Mouse (Mus musculus): ENCODE results near the gene Srgap2. TPM values are rescaled to one million over a fixed set of nuclear protein-coding genes. Genes with fewer than 3 reads are reported as not detected.

Srgap2 gene
- polyA plus RNA-seq, 1 experiment: 188 TPM

DNA sequence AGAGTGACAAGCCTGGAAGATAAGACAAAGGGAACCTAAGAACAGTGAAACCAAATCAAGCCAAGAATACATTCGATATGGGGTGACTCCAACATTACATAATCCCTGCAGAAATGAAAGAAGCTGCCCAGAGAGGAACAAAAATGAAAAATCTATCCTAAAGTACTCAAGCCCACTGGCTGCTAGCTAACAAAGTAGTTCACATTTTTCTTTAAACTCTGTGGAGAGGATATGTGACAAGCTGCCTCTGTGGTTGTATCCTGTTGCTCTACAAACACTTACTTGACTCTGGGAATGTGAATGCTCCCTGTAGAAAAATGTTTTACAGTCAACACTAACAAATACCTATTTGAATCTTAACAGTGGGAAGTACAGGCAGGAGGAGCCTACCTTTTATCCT, 25.5 kb downstream of the Srgap2 start:
- no peak for TF ChIP-seq CTCF (IDR thresholded peaks at IDR 0.05; ENCODE audit: low read depth, low read length)
- no peak for TF ChIP-seq POLR2A (IDR thresholded peaks at IDR 0.05; ENCODE audit: borderline replicate concordance, low read depth, low read length)
- Histone ChIP-seq H3K4me1 (ENCODE audit: control insufficient read depth, insufficient read depth, low read length) (peaks cover 37% of the 10 kb centered on the region), H3K4me3 (ENCODE audit: insufficient read depth, low read length) (no peak overlapping the region), H3K27ac (ENCODE audit: insufficient read depth, low read depth, low read length) (peak overlapping the region; percentile 59)

DNA sequence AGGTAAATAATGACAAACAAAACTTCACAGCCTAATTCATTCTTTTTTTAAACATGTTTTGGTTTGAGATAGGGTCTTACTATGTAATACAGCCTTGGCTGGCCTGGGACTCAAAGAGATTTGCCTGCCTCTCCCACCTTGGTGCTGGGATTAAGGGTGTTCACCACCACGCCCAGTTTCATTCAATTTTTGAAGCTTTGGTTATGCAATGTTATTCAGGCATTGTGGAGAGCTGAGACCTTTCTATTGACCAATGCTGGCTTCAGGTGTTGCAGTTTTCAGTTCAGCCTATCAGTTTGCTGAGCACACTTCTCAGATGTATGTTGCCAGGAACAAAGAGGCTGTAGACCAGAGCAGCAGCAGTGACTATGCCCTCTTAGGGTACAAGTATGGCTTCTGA, 28.9 kb downstream of the Srgap2 start:
- no peak overlapping the region for H3K27ac ChIP-seq (ENCODE audit: insufficient read depth, low read depth, low read length)
- no peak overlapping the region for H3K4me3 ChIP-seq (ENCODE audit: insufficient read depth, low read length)
- H3K4me1 ChIP-seq (ENCODE audit: control insufficient read depth, insufficient read depth, low read length): peaks cover 43% of the 10 kb centered on the region
- TF ChIP-seq CTCF (IDR thresholded peaks at IDR 0.05; ENCODE audit: low read depth, low read length) (no peak), POLR2A (IDR thresholded peaks at IDR 0.05; ENCODE audit: borderline replicate concordance, low read depth, low read length) (no peak)

DNA sequence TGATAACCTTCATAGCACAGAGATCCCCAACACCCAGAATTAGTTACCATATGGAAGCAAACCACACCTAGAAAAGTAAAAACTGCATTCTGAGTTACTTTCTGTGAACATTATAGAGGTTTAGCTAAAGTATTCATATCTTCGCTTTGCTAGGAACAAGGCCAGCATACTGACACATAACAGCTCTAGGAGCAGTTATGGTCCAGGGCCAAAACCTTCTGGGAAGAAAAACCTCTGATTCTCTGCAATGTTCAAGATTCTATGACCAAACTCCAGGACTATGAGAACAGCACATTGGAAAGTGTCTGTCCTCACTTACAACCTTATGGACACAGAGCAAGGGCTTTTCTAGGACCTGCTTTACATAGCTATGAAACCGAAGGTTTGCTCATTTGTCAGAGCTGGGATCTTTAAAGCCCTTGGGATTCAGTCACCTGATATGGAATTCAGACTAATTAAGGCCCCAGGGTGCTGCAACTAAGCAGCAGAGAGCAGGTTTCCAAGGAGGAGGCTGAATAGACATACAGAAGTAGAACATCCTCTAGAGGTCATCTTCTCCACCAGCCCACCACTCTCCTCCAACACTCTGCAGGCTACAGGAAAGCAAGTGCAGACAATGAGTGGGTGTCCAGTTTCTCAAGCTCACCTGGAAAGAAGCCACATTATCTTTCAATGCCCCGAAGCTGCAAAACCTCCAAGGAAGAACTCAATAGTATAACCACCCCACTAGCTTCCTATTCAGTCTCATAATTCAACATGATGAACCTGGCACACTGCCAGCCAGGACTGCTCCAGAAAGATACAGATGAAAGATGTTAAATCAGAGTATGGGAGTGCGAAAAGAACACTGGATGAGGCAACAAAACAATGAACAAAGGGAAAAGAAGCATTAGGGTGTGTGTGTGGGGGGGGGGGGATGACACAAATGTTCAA, 32.9 kb downstream of the Srgap2 start:
- no peak overlapping the region for H3K4me3 ChIP-seq (ENCODE audit: insufficient read depth, low read length)
- no peak for TF ChIP-seq POLR2A (IDR thresholded peaks at IDR 0.05; ENCODE audit: borderline replicate concordance, low read depth, low read length)
- TF ChIP-seq CTCF (IDR thresholded peaks at IDR 0.05; ENCODE audit: low read depth, low read length): no peak
- H3K4me1 ChIP-seq (ENCODE audit: control insufficient read depth, insufficient read depth, low read length): peaks cover 45% of the 10 kb centered on the region
- no peak overlapping the region for H3K27ac ChIP-seq (ENCODE audit: insufficient read depth, low read depth, low read length)

DNA sequence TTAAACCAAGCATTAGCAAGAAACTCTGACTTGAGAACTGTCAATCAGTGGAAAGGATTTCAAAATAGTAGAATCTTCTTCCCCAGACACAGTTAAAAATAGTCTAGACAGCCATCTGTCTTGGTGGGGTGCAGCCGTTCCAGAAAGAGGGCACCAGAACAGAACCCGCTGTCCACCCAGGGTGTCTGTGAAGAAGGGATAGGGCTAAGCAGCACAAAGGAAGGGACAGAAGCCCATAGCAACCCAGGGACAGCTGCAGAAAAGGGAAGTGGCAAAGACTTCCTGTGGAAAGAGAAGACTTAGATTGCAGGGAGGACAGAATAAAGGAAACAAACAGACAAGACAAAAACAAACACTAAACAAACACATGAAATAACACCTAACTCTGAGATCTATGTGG, 34.8 kb downstream of the Srgap2 start:
- H3K27ac ChIP-seq (ENCODE audit: insufficient read depth, low read depth, low read length): peak overlapping the region; percentile 90
- peaks cover 44% of the 10 kb centered on the region for H3K4me1 ChIP-seq (ENCODE audit: control insufficient read depth, insufficient read depth, low read length)
- peak overlapping the region; percentile 37 for H3K4me3 ChIP-seq (ENCODE audit: insufficient read depth, low read length)
- TF ChIP-seq CTCF (IDR thresholded peaks at IDR 0.05; ENCODE audit: low read depth, low read length) (no peak), POLR2A (IDR thresholded peaks at IDR 0.05; ENCODE audit: borderline replicate concordance, low read depth, low read length) (no peak)

DNA sequence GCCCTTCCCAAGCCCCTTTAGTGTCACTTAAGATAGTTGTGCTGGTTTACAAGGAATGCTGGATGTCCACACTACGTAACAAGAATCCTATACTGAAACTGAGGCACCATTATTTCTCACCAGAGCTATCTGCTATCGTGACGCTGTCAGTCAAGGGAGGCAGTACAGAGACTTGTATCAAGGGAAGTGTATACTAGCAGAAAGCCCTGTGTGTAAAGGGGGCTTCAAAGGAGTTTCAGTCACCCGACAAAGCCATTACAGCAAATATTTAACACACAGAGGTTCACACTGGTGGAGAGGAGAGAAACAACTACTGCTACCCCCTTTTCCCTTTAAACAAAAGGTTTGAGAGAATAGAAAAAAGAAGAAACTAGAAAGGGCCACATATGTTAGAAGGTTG, 35.6 kb downstream of the Srgap2 start:
- no peak overlapping the region for H3K27ac ChIP-seq (ENCODE audit: insufficient read depth, low read depth, low read length)
- peaks cover 48% of the 10 kb centered on the region for H3K4me1 ChIP-seq (ENCODE audit: control insufficient read depth, insufficient read depth, low read length)
- TF ChIP-seq CTCF (IDR thresholded peaks at IDR 0.05; ENCODE audit: low read depth, low read length) (no peak), POLR2A (IDR thresholded peaks at IDR 0.05; ENCODE audit: borderline replicate concordance, low read depth, low read length) (no peak)
- H3K4me3 ChIP-seq (ENCODE audit: insufficient read depth, low read length): no peak overlapping the region

DNA sequence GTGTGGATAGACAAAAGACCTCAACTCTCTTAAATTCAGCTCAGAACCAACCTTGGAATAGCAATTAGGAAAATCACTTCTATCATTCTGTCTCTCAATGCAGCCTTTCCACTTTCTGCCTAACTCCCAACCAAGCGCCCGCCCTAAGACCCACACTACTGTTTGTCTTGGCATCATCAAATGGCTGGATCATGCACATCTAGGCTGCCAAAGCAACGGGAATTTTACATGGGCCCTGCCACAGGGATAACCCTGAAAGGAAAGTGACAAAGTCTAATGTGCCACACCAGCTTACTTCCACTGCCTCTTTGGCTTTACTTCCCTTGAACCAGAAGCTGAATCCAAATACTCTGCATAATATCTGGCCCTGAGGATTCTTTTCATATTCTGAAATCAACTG, 37.8 kb downstream of the Srgap2 start:
- Histone ChIP-seq H3K4me3 (ENCODE audit: insufficient read depth, low read length) (no peak overlapping the region), H3K27ac (ENCODE audit: insufficient read depth, low read depth, low read length) (no peak overlapping the region), H3K4me1 (ENCODE audit: control insufficient read depth, insufficient read depth, low read length) (peaks cover 51% of the 10 kb centered on the region)
- TF ChIP-seq POLR2A (IDR thresholded peaks at IDR 0.05; ENCODE audit: borderline replicate concordance, low read depth, low read length) (no peak), CTCF (IDR thresholded peaks at IDR 0.05; ENCODE audit: low read depth, low read length) (no peak)

DNA sequence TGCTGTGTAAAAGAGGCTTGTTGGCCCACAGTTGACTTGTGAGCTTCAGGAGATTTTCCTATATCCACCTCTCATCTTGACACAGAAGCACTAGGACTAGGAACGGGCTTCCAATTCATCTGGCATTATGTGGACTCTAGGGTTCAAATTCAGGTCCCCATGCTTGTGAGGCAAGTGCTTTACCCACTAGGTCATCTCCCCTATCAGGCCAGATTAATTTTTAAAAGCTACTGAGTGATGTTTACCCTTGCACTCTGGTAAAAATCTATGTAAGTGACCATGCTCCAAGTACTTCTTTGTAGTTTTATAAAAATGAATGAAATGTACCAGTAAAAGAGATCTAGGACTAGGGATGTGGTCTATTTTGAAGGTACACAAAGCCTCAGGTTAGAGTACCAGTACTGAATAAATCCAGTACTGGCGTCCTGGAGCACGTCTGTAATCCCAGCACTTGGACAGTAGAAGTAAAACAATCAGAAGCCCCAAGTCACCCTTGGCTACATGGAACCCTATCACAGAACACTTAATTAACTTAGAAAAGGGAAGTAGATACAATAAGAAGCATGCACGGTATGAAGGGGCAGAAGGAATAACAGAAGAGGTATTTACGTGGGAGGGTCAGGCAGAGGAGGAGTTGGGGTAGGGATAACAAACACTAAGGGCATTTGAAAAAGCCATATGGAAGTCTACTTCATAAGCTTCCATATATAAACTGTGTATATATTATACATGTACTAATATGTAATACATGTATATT, 40.9 kb downstream of the Srgap2 start:
- Histone ChIP-seq H3K4me3 (ENCODE audit: insufficient read depth, low read length) (no peak overlapping the region), H3K4me1 (ENCODE audit: control insufficient read depth, insufficient read depth, low read length) (peaks cover 49% of the 10 kb centered on the region)
- TF ChIP-seq POLR2A (IDR thresholded peaks at IDR 0.05; ENCODE audit: borderline replicate concordance, low read depth, low read length) (no peak), CTCF (IDR thresholded peaks at IDR 0.05; ENCODE audit: low read depth, low read length) (no peak)

DNA sequence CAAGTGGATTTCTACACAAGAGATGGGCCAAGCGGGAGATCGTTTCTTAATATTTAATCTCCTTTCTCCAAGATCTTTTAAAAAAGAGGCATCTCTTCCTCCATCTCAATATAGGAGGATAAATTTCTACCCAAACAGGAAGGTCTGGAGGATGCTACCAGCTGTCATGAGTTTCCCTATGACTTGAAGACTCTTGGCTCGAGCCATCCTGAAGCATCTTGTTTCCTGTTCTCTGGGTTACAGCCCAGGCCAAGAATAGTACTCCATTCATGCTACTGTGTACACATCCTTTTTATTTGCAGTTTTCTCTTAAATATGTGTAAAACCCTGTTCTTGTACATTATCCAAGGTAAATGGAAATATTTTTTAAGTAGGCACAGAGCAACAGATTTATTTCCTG, 44.9 kb downstream of the Srgap2 start:
- H3K4me1 ChIP-seq (ENCODE audit: control insufficient read depth, insufficient read depth, low read length): peaks cover 37% of the 10 kb centered on the region
- TF ChIP-seq CTCF (IDR thresholded peaks at IDR 0.05; ENCODE audit: low read depth, low read length) (no peak), POLR2A (IDR thresholded peaks at IDR 0.05; ENCODE audit: borderline replicate concordance, low read depth, low read length) (no peak)
- no peak overlapping the region for H3K4me3 ChIP-seq (ENCODE audit: insufficient read depth, low read length)
- peak overlapping the region; percentile 60 for H3K27ac ChIP-seq (ENCODE audit: insufficient read depth, low read depth, low read length)

More for the DNA sequence above, 40.9 kb downstream of the Srgap2 start:
- H3K27ac ChIP-seq (ENCODE audit: insufficient read depth, low read depth, low read length): no peak overlapping the region

DNA sequence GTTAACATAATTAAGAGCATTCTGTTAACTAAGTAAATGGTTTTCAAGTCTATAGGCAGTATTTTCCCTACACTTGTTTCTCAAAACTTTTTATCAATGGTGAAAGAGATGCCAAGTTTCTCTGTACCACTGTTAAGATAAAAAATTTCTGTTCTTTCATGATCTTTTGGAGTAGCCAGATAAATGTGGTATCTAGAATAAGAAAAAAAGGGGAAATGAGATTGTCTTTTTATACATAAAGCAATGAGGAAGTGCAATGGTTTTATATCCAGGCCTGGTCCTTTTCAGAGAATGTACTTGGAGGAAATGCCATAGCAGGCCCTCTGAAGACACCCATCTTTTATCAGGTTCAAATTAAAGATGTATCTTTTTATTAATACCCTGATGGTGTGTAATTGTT, 45.8 kb downstream of the Srgap2 start:
- Histone ChIP-seq H3K27ac (ENCODE audit: insufficient read depth, low read depth, low read length) (0 out of 2 replicates have a peak overlapping the region, but pooled peaks have one; percentile 21), H3K4me3 (ENCODE audit: insufficient read depth, low read length) (no peak overlapping the region), H3K4me1 (ENCODE audit: control insufficient read depth, insufficient read depth, low read length) (peaks cover 32% of the 10 kb centered on the region)
- TF ChIP-seq POLR2A (IDR thresholded peaks at IDR 0.05; ENCODE audit: borderline replicate concordance, low read depth, low read length): no peak
- TF ChIP-seq CTCF (IDR thresholded peaks at IDR 0.05; ENCODE audit: low read depth, low read length): no peak

Data from bone marrow macrophage, adult 2 months (primary cell).